Mouse (Mus musculus) MEL (cell line): ENCODE results near the gene Dock1.

Experiments
- CHD2 ChIP-seq: IDR thresholded peaks from 2 replicates; pipeline ENCODE4 v1.6.1; 2011; ENCODE audit warnings: low read length, improper control_type of control experiment
- CTCF ChIP-seq, 3 experiments: IDR thresholded peaks in 2 of 3; conservative IDR thresholded peaks in 1 of 3; 2 replicates each; pipeline ENCODE4 v1.5.1; 2011 to 2012; ENCODE audit warnings: low read length in 3 of 3, low read depth in 2 of 3, mild to moderate bottlenecking in 2 of 3, improper control_type of control experiment in 1 of 3, inconsistent platforms in 1 of 3, mixed read lengths in 1 of 3, moderate library complexity in 1 of 3; ENCODE audit not compliant: control insufficient read depth in 1 of 3, insufficient read depth in 1 of 3, poor library complexity in 1 of 3, severe bottlenecking in 1 of 3
- EP300 ChIP-seq, 2 experiments: IDR thresholded peaks; 2 replicates each; pipeline ENCODE4 v1.6.1; 2011; ENCODE audit warnings: improper control_type of control experiment in 2 of 2, low read length in 2 of 2, low read depth in 1 of 2, mild to moderate bottlenecking in 1 of 2
- GABPA ChIP-seq: IDR thresholded peaks from 2 replicates; pipeline ENCODE4 v1.6.1; 2012; ENCODE audit warnings: low read depth, mild to moderate bottlenecking, inconsistent platforms, low read length, improper control_type of control experiment, moderate library complexity
- GATA1 ChIP-seq: IDR thresholded peaks from 2 replicates; pipeline ENCODE4 v1.6.1; 2011; ENCODE audit warnings: low read depth, low read length, improper control_type of control experiment
- MAFK ChIP-seq: IDR thresholded peaks from 2 replicates; pipeline ENCODE4 v1.6.1; 2011; ENCODE audit warnings: low read depth, mild to moderate bottlenecking, low read length, improper control_type of control experiment, borderline replicate concordance
- MAX ChIP-seq: IDR thresholded peaks from 2 replicates; pipeline ENCODE4 v1.6.1; 2011; ENCODE audit warnings: low read length, improper control_type of control experiment
- MXI1 ChIP-seq: IDR thresholded peaks from 2 replicates; pipeline ENCODE4 v1.6.1; 2011; ENCODE audit warnings: mild to moderate bottlenecking, low read depth, low read length, improper control_type of control experiment
- POLR2A ChIP-seq, 2 experiments: IDR thresholded peaks; 2 replicates each; pipeline ENCODE4 v1.6.1; 2011 to 2012; ENCODE audit warnings: low read length in 2 of 2, mild to moderate bottlenecking in 2 of 2, control low read depth in 1 of 2, improper control_type of control experiment in 1 of 2, low read depth in 1 of 2, moderate library complexity in 1 of 2; ENCODE audit not compliant: control insufficient read depth in 1 of 2, insufficient read depth in 1 of 2, poor library complexity in 1 of 2
- RCOR1 ChIP-seq: IDR thresholded peaks from 2 replicates; pipeline ENCODE4 v1.6.1; 2012; ENCODE audit warnings: low read depth, mild to moderate bottlenecking, inconsistent platforms, low read length, improper control_type of control experiment
- SMC3 ChIP-seq: IDR thresholded peaks from 2 replicates; pipeline ENCODE4 v1.6.1; 2011; ENCODE audit warnings: low read depth, low read length, improper control_type of control experiment
- ZC3H11A ChIP-seq: IDR thresholded peaks from 2 replicates; pipeline ENCODE4 v1.6.1; 2012; ENCODE audit warnings: low read depth, mild to moderate bottlenecking, inconsistent platforms, low read length, improper control_type of control experiment

DNA sequence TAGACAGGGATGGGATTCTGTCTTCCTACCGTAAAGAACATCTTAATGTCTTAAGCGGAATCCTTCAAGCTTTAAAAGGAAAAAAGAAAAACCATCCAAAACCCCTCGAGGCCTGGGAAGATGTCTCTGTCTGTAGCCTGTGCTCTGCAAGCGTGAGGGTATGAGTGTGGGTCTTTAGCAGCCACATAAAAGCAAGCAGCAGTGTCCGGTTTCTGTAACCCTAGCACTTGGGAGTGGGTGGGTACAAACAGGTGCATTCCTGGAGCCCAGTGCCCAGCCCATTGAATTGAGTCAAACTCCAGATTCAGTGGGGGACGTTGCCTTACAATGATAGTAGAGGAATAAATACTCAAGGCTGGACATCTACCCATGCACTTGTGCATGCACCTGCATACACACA, 105.9 kb downstream of the Dock1 start:
- no peak for TF ChIP-seq CTCF (IDR thresholded peaks at IDR 0.05 in 2 of 3, conservative IDR thresholded peaks at IDR 0.05 in 1 of 3; ENCODE audit: control insufficient read depth in 1 of 3, insufficient read depth in 1 of 3, low read depth in 2 of 3, low read length in 3 of 3, poor library complexity in 1 of 3, severe bottlenecking in 1 of 3)
- TF ChIP-seq RCOR1: no peak
- TF ChIP-seq EP300 (IDR thresholded peaks at IDR 0.05; ENCODE audit: low read depth in 1 of 2, low read length in 2 of 2): no peak
- no peak for TF ChIP-seq GABPA
- TF ChIP-seq POLR2A (IDR thresholded peaks at IDR 0.05; ENCODE audit: control insufficient read depth in 1 of 2, insufficient read depth in 1 of 2, low read depth in 1 of 2, low read length in 2 of 2, poor library complexity in 1 of 2): no peak
- TF ChIP-seq MXI1: no peak
- TF ChIP-seq MAFK: no peak
- TF ChIP-seq MAX: no peak
- TF ChIP-seq GATA1: no peak
- TF ChIP-seq SMC3: no peak
- TF ChIP-seq ZC3H11A: no peak
- no peak for TF ChIP-seq CHD2
